Mouse (Mus musculus): Measurements from ENCODE around the gene Tph1.

Gene Tph1

DNA sequence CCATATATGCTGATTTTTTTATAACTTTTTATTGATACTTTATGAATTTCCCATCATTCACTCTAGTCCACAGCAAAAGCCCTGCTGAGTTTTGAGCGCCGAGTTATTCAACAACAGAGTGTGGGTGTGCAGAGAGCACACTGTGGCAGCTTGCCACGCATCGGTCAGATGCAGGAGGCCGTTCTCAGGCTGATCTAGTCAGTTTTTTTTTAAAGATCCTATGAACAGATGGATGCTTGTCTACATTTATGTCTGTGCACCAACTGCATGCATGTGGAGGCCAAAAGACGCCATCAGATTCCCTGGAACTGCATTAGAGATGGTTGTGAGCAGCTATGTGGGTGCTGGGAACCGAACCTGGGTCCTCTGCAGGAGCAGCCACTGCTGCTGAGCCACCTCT is 2.7 kb upstream of the Tph1 start:
- CTCF ChIA-PET = interaction anchor here in 1 of 4 experiments (1.3 kb wide), 1 partner anchor 36 kb away, joined by 3 read pairs; the partner anchor contains the start of gene Saal1
- POLR2A ChIA-PET = interaction anchor here in 1 of 4 experiments (0.7 kb wide), 1 partner anchor 13 kb away, joined by 3 read pairs; no protein-coding TSS in a partner anchor

DNA sequence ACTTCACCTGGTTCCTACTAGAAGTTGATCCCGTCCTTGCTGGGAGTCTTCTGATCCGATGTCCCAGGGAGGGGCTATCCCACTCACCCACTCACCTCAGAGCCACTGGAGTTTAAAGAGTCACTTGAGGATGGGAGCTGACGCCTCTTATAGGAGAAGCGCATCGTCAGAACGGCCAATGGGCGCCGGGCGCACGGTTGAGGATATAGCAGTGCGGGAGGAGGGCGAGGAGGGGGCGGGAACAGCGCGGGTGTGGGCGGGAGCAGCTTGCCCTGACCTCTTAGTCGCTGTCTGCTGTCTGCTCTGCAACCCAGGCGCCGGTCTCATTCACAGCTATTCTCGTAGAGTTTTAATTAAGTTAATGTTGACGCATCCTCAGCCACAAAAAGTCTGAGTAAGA is 5.1 kb downstream of the Tph1 start:
- CTCF ChIA-PET = interaction anchor here in 1 of 4 experiments (0.5 to 0.6 kb wide), 2 partner anchors 49 to 158 kb away, joined by 3 to 4 read pairs; no protein-coding TSS in a partner anchor
- POLR2A ChIA-PET = interaction anchor here in 2 of 4 experiments (0.8 to 1.5 kb wide), 3 partner anchors 27 to 66 kb away, joined by 3 to 5 read pairs (median 3); partner anchors contain the start of gene Sergef (in 2 of the 2)

DNA sequence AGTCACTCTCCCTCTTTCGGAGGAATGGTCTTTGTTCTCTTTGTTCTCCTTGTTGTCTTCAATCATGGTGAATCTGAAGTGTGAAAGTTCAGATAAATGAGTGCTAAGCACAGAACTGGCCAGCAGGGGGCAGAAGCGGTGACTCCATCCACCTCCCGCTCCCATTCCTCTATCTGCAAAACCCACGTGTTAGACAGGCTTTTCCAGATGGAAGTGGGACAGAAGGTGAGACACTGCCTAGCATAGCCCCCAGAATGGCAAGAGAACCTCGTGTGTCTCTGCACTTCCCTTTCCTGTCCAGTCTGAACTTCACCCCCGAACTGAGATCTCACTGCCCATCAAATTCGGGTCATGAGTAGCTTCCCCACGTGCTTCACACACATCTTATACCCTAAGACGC is 7.1 kb downstream of the Tph1 start:
- ChIA-PET CTCF (interaction anchor here (0.6 to 1.6 kb wide), 10 partner anchors 14 to 485 kb away, joined by 3 to 6 read pairs (median 3); partner anchors contain the start of genes Abcc8 (in 1 of the 4), Kcnc1 (in 1 of the 4) and Saal1 (in 1 of the 4)), POLR2A (interaction anchor here in 1 of 4 experiments (0.6 kb wide), 1 partner anchor 105 kb away, joined by 4 read pairs; no protein-coding TSS in a partner anchor)

DNA sequence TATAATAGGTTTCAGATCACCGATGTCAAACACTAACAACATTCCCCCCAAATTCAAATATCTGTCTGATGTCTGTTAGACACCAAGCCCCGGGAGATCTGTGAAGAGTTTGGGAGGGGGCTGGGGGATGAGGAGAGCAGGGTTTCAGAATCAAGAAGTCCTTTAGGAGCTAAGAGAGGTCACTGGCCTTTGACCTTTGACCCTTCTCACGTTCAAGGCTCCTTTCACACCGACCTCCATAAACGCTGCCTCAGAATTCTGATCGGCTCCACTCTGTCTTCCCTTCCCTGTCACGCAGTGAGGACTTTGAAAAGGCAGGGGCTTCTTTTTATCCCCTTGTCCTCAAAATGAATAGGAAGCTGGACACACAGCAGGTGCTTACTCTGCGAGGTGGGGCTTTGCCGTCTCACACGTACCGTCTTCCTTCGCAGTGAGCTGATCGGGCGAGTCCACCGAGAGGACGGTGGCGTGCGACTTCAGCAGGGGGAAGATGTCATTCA is 10.7 kb downstream of the Tph1 start:
- POLR2A ChIA-PET = interaction anchor here in 1 of 4 experiments (0.7 kb wide), 1 partner anchor 50 kb away, joined by 6 read pairs; no protein-coding TSS in a partner anchor
- CTCF ChIA-PET = interaction anchor here in 1 of 4 experiments (1.0 to 1.2 kb wide), 3 partner anchors 11 to 490 kb away, joined by 3 read pairs; partner anchors contain the start of gene Tph1

DNA sequence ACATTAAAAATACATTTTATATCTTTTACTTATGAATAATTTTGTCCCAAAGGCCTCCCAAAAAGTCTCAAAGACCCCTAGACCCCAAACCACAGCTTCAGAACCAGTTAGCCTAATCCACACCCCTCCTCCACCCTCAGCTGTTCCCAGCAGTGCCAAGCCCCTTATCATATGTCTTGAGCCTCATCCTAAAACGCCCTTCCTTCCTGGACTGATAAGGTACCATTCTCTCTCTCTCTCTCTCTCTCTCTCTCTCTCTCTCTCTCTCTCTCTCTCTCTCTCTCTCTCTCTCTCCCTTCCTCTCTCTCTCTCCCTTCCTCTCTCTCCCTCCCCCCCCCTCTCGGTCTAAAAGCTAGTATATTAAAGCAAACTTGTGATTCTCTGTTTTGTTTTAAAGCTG is 20.1 kb downstream of the Tph1 start:
- ChIA-PET CTCF (interaction anchor here in 2 of 4 experiments (0.6 kb wide), 2 partner anchors 46 to 117 kb away, joined by 3 read pairs; no protein-coding TSS in a partner anchor), POLR2A (interaction anchor here in 1 of 4 experiments (0.9 kb wide), 1 partner anchor 13 kb away, joined by 3 read pairs; the partner anchor contains the start of gene Sergef)

DNA sequence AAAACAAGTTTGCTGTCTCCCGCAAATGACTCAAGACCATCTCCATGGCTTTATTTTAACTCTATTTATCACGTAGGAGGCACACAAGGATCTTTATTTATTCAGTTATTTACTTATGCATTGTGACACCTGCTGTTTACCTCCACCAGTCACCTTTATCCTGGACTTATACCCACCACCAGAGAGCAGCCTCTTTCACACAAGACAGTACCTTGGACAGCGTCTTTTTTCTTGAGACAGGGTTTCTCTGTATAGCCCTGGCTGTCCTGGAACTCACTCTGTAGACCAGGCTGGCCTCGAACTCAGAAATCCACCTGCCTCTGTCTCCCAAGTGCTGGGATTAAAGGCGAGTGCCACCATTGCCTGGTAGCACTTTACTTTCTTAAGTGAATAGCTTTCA is 22.1 kb downstream of the Tph1 start:
- ChIA-PET POLR2A (interaction anchor here in 1 of 4 experiments (0.9 kb wide), 1 partner anchor 48 kb away, joined by 3 read pairs; no protein-coding TSS in a partner anchor), CTCF (interaction anchor here in 1 of 4 experiments (0.6 kb wide), 1 partner anchor 13 kb away, joined by 3 read pairs; no protein-coding TSS in a partner anchor)

DNA sequence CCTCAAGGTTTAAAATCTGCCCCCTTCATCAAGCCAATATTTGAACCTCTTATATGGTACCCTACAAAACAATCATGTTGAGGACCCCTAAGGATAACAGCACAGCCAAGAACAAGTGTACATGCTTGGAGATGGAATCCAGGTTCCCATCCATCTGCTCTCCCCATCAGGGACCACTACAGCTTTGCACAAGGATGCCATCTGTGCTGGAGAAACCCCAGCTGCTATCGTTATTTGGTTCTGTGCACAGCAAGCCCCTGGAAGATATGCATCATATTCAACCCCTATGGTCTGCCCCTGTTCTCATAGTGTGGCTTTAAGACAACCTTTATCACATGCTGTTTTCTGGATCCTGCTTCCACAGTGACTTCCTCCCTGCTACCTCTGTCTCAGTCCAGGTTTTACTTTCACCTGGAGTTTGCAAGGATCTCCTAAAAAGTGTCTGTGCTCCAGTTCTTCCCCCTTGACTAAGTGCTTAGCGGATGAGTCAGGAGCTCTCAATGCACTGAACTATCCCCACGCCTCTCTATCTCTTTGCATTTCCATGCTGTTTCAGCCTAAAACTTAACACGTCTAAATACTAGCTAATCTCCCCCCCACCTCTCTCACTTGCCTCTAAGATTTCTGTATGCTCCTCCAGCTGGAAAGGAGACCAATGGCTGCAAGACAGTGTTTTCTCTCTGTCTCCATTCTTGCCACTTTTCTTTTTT is 23.8 kb downstream of the Tph1 start:
- ChIA-PET POLR2A (interaction anchor here in 2 of 4 experiments (0.5 to 0.6 kb wide), 2 partner anchors 171 to 176 kb away, joined by 3 to 8 read pairs; no protein-coding TSS in a partner anchor), CTCF (interaction anchor here in 2 of 4 experiments (0.6 to 1.1 kb wide), 2 partner anchors 11 to 43 kb away, joined by 3 read pairs; no protein-coding TSS in a partner anchor)

DNA sequence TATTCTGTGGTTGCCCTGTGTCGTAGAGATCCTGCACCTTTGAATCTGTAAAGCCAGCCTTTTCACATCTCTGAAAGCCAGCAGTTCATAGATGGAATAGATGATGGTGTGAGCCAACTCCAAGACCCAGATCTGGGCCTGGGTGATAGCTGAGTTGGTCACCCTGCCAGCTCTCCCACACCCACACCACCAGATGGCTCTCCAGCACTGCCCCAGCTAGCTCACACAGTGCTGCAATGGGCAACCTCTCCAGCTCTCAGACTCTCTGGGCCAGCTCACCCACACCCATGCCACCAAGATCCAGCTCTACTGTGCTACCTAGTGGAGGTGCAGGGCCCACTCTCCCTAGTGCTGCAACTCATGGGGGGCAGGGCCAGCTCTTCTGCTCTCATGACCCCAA is 29.2 kb downstream of the Tph1 start:
- POLR2A ChIA-PET = no interaction called here
- CTCF ChIA-PET = interaction anchor here in 3 of 4 experiments (0.6 to 1.4 kb wide), 4 partner anchors 19 to 36 kb away, joined by 3 to 6 read pairs (median 4); no protein-coding TSS in a partner anchor

DNA sequence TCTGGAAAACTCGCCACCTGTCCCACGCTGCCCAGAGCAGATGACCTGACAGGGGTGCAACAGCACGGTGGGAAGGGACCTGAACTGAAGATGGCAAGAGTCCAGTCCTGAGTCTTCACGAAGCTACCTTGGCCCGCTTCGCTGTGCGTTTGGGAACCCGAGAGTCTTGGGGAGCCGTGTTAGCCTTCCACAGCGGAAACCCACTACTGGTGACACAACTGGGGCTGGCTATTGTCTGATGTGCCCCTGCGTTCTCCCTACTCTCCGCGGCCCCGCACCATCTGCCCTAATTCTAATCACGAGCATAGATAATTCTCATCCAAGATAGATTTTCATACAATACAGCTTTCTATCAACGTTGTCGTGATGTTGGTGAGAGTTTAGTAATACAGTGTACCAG is 32.3 kb downstream of the Tph1 start:
- POLR2A ChIA-PET = interaction anchor here in 3 of 4 experiments (0.6 to 3.0 kb wide), 26 partner anchors 10 to 219 kb away, joined by 3 to 22 read pairs (median 4); partner anchors contain the start of genes Gtf2h1 (in 1 of the 3) and Hps5 (in 1 of the 3)
- CTCF ChIA-PET = interaction anchor here in 3 of 4 experiments (0.6 to 2.1 kb wide), 11 partner anchors 17 to 1577 kb away, joined by 3 to 9 read pairs (median 4); partner anchors contain the start of gene Kcnc1 (in 1 of the 3)

DNA sequence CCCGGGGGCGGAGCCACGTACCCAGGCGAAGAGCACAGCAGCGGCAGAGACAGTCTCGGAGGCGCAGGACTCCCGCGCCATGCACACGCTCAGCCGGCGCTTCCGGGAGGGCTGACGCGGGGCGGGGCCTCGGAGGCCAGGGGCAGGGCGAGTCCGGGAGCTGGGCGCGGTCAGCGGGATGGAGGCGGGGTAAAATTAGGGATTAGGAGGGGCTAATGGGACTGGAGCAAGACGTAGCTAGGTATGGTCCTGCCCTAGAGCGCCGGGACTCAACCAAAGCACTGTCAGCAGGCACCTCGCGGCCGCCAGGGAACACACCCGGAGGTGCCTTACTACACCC is 32.7 kb downstream of the Tph1 start, which contains the start of gene Sergef:
TSS of gene Sergef (minus strand) at position 116 of the 340 bp plus-strand sequence.
- POLR2A ChIA-PET = interaction anchor here in 3 of 4 experiments (0.6 to 3.0 kb wide), 29 partner anchors 9 to 220 kb away, joined by 3 to 22 read pairs (median 3); partner anchors contain the start of genes Gtf2h1 (in 1 of the 3) and Hps5 (in 1 of the 3)
- CTCF ChIA-PET = interaction anchor here (0.6 to 2.1 kb wide), 13 partner anchors 17 to 1577 kb away, joined by 3 to 9 read pairs (median 4); partner anchors contain the start of gene Kcnc1 (in 1 of the 4)

DNA sequence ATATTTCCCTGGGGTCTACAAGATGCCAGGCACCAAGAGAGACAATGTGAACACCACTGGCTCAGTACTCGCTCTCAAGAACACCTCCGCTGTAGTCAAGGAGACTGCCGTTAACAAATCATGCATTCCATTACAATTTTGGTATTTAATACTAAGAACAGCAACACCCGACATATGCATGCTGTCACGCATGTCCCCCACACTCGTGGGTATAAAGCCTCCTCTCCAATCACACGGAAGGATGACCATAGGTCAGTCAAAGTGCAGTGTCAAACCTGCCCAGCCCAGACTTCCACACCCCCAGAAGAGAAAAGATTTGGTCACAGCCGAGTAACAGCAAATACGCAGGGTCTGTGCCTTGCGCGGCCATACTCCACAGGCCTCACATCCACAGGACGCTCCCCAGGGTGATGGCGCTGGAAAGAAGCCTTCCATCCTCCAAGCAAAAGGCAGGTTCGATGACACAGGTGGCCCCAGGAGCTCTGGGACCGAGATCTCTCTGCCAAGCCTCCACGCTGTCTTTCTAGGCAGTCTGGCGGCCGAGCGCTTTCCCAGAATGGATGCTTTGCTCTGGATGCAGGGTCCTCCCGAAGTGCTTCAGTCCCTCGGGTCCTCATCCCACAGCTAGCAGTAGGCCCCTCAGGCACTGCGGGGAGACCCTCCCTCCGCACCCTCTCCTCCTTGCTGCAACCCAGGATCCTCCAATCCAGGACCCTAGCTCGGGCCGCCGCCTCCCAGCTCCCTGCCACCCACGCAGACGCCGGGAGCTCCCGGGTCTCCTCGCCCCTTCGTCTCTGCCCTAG is 33.2 kb downstream of the Tph1 start:
- ChIA-PET POLR2A (interaction anchor here in 3 of 4 experiments (0.5 to 3.0 kb wide), 26 partner anchors 9 to 220 kb away, joined by 3 to 22 read pairs (median 3); partner anchors contain the start of genes Gtf2h1 (in 1 of the 3) and Hps5 (in 1 of the 3)), CTCF (interaction anchor here (0.7 to 2.1 kb wide), 12 partner anchors 16 to 438 kb away, joined by 3 to 9 read pairs (median 4); partner anchors contain the start of gene Kcnc1 (in 1 of the 4))

DNA sequence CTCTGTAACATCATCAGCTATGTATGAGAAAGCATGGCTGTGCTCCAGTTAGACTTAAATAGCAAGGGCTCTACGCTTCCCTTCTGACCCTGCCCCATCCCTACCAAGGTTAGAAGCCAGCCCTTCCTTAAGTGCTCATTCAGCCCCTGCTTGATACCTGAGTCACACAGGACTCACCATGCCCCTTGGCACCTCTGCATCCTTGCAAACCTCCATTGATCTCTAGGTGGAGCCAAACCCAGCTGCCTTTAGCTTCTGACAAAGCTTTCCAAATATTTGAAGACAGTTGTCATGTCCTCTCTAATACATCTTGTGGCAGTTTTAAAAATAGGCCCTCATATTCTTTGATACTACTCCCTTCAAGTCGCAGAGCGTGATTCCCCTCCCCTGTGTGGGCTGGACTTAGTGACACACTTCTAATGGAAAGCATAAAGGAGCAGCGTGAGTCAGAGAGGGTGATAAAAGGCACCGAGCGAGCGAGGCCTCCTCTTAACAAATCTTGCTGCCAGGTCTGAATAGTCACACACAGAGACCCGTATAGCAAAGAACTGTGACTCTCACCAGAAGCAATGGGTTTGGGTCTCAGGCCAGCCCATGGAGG is 43.9 kb downstream of the Tph1 start:
- CTCF ChIA-PET = interaction anchor here in 2 of 4 experiments (0.5 to 0.9 kb wide), 3 partner anchors 15 to 371 kb away, joined by 3 to 4 read pairs (median 3); no protein-coding TSS in a partner anchor

DNA sequence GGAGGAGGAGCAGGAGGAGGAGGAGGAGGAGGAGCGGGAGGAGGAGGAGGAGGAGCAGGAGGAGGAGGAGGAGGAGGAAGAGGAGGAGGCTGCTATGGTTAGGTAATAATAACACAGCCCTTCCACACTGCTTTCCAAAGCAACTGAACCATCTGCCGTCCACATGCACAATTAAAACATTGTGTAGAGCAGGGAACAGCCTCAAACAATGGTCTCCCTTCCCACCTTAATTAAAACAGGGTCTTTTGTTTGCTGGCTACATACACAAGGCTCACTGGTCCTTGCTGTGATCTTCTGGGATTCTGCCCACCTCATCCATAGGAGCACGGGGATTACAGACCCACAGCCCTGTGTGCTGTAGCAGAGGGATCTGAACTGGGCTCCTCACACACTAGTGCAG is 48.4 kb downstream of the Tph1 start:
- ChIA-PET CTCF (no interaction called here), POLR2A (interaction anchor here in 1 of 4 experiments (1.2 to 1.3 kb wide), 2 partner anchors 8 to 12 kb away, joined by 3 to 4 read pairs; no protein-coding TSS in a partner anchor)

More for the DNA sequence above, 43.9 kb downstream of the Tph1 start:
- POLR2A ChIA-PET = interaction anchor here in 2 of 4 experiments (0.6 to 1.0 kb wide), 3 partner anchors 11 to 13 kb away, joined by 3 to 4 read pairs (median 4); partner anchors contain the start of gene Sergef (in 1 of the 2)

DNA sequence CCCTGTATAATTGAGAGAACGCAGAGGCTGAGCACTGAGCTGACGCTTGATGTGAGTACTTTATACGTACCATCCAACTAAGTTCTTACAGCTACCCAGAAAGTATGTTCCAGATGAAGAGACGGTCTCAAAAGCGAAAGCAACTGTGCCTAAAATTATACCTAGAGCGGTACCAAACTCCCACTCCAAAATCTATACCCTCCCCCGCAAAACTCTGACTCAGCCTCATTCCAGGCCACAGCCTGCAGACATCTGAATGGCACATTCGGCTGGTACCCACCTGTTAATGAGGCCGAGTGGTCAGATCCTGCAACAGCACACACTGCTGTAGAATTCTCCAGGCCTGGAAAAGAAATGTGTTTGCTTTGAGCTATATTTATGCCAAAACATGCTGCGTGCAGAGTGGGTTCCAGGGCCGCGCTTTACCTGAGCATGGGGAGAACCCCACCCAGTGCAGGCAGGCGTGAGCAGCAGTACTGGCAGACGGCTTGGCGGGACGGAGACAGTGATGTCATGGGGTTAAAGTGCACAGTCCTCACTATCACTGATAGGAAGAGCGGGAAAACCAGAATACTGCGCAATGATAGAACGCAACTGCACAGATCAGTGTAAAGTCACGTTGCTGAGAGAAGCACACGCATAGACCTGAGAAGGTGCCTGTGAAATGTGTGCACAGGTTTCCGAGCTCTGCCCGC is 53.8 kb downstream of the Tph1 start:
- CTCF ChIA-PET = interaction anchor here in 2 of 4 experiments (1.0 to 2.2 kb wide), 4 partner anchors 11 to 459 kb away, joined by 3 to 7 read pairs (median 4); no protein-coding TSS in a partner anchor
- POLR2A ChIA-PET = interaction anchor here in 3 of 4 experiments (0.5 to 1.4 kb wide), 8 partner anchors 10 to 311 kb away, joined by 3 to 4 read pairs (median 3); partner anchors contain the start of gene Sergef (in 2 of the 3)

DNA sequence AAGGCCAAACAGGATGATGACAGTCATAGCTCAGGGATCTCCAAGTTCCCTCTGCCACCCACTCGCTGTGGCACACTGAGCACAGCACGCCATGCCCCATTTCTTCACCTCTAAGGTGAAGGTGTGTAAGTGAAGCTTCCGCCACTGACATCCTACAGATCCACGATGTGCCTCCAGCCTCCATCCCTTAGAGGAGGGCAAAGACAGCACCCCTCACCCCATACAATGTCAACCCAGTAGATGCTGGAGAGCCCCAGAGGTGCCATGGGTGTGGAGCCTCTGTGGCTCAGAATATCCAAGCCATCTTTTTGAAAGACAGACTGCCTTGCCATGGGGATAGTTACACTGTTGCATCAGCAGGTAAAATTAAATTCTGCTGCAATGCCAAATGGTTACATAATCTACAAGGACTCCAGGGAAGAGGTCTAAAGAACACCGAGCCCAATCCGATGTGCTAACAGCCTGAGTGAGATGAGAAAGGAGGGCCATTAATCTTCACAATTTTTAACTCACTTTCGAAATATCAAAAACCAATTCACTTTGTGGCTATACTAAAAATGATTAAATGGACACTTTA is 55.8 kb downstream of the Tph1 start:
- CTCF ChIA-PET = interaction anchor here in 3 of 4 experiments (1.0 to 4.0 kb wide), 5 partner anchors 9 to 94 kb away, joined by 4 to 31 read pairs (median 7); partner anchors contain the start of gene Saal1 (in 1 of the 3)
- POLR2A ChIA-PET = interaction anchor here in 3 of 4 experiments (1.0 to 3.3 kb wide), 12 partner anchors 9 to 180 kb away, joined by 3 to 40 read pairs (median 5); partner anchors contain the start of genes Sergef (in 2 of the 3), Gtf2h1 (in 1 of the 3) and Hps5 (in 1 of the 3)
